Mouse (Mus musculus): ENCODE data around the gene Gm6993. TPM values are rescaled to one million over a fixed set of nuclear protein-coding genes. Genes with fewer than 3 reads are reported as not detected.

Gene Gm6993
- polyA plus RNA-seq (2015; fragmentation: Nextera tagmentation; extraction: Ambion mirVana), result not detected in 2 replicates

GRCm38 (mm10) chr12:31240470-31240869, at the start of gene Gm6993:
Gm6993 (plus strand) TSS chr12:31240770.

DNA sequence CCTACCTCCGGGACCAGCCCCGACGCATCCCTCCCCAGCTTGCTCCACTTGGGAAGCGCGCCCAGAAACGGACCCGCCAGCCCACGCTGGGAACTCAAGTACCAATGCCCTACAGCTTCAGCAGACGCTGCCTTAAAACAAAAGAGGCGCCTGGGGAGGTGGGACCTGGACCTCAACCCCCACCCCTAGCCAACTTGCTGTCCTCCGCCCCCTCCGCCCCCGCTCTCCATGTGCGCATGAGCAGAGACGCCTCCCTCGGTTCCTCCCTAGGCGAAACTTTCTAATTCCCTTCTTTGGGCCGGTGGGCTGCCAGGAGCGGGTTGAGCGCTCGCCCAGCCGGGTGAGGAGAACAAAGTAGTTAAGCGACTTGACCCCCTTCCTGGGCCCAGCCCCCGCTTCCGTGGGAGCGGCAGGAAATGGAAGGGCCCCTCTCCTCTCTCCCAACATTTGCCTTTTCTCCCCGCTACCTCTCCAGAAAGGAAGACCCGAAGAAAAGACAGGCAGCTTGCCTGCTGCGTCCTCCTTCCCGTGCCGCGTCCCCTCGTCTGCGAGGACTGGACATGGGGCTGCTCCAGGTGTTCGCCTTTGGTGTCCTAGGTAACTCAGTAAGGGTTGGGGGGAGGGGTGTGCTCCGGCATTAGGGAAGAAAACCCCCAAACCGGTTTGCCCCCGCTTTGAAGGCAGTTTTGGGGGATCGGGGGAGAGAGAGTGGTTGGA, 24.6 kb downstream of the Gm6993 start, which contains the start of gene Lamb1:
Gene Lamb1 (plus strand): TSS at position 230 of the 717 bp plus-strand sequence.

Other genes with a start within 250 kb of the Gm6993 start
- gene Fam110c, start 166.9 kb upstream of the Gm6993 start, polyA plus RNA-seq (2015; fragmentation: Nextera tagmentation; extraction: Ambion mirVana), result 2.6 and 2.7 TPM in 2 replicates
- gene Lamb1, start 24.5 kb downstream of the Gm6993 start, polyA plus RNA-seq (2015; fragmentation: Nextera tagmentation; extraction: Ambion mirVana), result 5.6 and 7.6 TPM in 2 replicates
- gene Dld, start 110.7 kb downstream of the Gm6993 start, polyA plus RNA-seq (2015; fragmentation: Nextera tagmentation; extraction: Ambion mirVana), result 70.7 and 73.5 TPM in 2 replicates
- 0.16 and 0.18 TPM in 2 replicates for gene Slc26a3, start 150.1 kb downstream of the Gm6993 start, polyA plus RNA-seq (2015; fragmentation: Nextera tagmentation; extraction: Ambion mirVana)

Data from spleen, postnatal 0 days (tissue).